Mouse (Mus musculus): ENCODE measurements around the gene Apoc4.

GRCm38 (mm10) chr7:19641223-19641622 lies 40.1 kb downstream of the Apoc4 start:
- TF ChIP-seq POLR2A (IDR thresholded peaks at IDR 0.05; ENCODE audit: extremely low read depth, insufficient read depth, low read length) (no peak), CTCF (IDR thresholded peaks at IDR 0.05; ENCODE audit: low read depth, low read length) (no peak)
